Mouse (Mus musculus): ENCODE measurements around the gene Fam104a.

Gene Fam104a

DNA sequence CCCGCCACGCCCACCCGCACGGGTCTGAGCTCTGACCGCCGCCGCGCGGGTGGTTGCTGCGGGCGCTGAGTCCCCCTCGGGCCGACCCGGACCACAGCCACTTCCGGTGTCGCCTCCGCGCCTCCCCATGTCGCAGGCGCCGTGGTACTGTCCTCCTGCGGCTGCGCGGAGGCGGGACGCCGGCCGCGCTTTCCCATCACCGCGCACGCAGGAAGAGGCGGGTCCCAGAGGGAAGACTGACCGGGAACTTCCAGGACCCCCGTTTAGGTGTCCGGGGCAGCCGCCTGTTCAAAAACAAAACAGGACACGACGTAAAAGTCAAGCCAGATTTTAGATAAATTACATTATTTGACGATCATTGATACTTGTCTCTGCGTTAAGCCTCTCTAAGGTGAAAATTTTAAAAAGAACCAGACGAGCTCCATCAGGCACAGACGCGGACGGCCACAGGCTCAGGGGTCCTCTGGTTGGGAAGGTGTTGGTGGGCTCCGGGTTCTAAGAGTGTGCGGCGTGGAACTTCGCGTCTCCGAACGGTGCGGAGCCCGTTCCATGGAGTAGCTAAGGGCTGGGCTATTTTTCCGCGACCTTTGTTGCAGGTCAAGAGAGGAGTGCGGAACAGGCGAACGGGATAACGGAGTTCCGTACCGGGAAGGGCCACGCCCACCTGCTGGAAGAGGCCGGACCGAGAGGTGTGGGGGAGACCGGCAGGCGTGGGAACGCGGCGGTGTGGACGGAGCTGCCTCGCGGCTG lies at the start of gene Fam104a, which contains the start of gene D11Wsu47e:
Fam104a (minus strand) TSS at position 199 of the 750 bp plus-strand sequence.
D11Wsu47e (plus strand) TSS at position 456 of the 750 bp plus-strand sequence.
- DNase-seq = peak; percentile 97

GRCm38 (mm10) chr11:113731945-113732612 lies 48.1 kb upstream of the Fam104a start:
- DNase-seq = no peak

GRCm38 (mm10) chr11:113730879-113731278 lies 46.9 kb upstream of the Fam104a start:
- DNase-seq = no peak

GRCm38 (mm10) chr11:113729917-113730316 lies 46.0 kb upstream of the Fam104a start:
- peak; percentile 50 for DNase-seq

- peak; percentile 47 for DNase-seq
Observed at GRCm38 (mm10) chr11:113729239-113729638, 45.3 kb upstream of the Fam104a start.

DNA sequence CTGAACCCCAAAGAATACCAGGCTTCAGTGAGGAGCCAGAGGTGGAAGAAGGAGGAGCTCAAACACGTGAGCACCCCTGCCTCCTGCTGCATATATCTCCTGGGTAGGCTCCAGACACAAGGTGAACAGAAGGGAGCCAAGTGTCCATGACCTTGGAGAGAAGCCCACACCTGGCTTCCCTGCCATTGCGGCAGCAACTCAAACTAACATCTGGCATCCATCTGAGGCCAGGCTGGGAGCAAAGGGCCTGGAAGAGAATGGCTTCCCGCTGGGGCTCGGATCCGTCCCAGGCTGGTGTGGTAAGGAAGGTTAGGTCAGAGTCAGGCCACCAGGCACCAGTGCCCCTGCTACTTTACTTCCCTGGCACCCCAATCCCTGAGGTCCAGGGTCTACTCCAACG lies 44.0 kb upstream of the Fam104a start:
- DNase-seq = no peak

- peak; percentile 75 for DNase-seq
Observed at GRCm38 (mm10) chr11:113726994-113727888, 43.3 kb upstream of the Fam104a start.

DNA sequence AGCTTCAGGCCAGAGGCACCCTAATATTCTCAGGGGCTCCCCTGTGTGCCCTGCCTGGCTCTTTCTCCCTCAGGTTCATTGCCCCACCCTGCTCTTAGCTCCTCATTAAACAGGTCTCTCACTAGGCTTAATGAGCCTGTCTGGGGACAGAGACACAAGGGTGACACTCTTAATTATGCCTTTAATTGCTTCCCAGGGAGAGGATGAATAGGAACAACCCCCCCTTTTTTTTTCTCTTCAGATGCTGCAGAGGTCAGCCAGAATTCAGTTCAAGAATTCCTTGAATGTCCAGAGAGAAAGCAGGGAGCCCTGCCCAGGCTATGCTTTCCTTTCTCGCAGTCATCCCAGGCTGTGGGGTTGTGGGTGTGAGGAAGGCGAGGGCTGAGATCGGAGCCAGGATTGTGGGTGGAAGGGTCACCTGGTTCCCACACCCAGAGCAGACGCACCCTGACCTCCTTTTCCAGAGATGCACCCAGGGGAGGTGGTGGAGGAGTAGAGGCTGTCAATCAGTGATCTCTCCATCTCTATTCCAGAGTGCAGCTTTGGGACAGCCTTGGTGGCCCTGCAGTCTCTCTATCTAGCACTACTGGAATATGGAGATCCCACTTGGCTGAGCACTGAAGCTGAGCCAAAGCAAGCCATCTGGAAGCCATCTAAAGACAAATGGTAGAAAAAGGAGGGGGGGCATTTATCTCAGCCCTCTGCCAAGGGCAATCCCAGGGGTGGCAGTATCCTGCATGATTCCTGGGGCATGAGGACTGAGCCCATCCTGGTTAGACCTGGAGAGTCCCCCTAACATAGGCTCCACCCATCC lies 41.5 kb upstream of the Fam104a start:
- peak; percentile 69 for DNase-seq

GRCm38 (mm10) chr11:113722405-113723090 lies 38.6 kb upstream of the Fam104a start:
- no peak for DNase-seq

GRCm38 (mm10) chr11:113717767-113718424 lies 33.9 kb upstream of the Fam104a start:
- no peak for DNase-seq

- no peak for DNase-seq
Observed at GRCm38 (mm10) chr11:113716132-113716531, 32.2 kb upstream of the Fam104a start.

DNA sequence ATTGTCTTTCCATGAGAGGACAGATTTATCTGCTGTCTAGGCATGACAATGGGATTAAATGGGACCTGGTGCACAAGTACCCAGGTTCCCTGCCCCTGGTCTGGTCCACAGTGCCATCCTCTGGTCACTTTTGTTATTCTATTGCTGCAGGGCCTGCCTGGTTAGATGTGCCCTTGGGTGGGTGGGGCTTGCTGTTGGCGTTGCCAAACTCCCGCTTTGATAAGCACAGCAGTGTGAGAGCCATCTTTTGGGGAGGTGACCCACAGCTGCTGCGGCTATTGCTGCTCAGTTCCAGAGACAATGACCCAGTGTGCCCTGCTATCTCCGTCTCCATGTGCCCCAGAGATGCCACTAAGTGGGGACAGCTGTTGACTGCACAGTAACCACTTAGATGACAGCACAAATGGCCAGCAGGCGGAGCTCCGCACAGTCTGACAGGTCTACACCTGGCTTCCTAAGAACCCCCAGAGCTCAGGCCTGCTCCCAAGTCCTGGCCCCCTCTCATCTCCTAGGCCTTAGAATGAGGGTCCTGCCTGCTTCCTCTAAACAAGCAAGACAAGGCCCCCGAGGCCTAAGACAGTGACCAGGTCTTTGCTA lies 31.2 kb upstream of the Fam104a start:
- DNase-seq = no peak

- DNase-seq = no peak
Observed at GRCm38 (mm10) chr11:113711061-113711460, 27.1 kb upstream of the Fam104a start.

- peak; percentile 53 for DNase-seq
Observed at GRCm38 (mm10) chr11:113710257-113710777, 26.4 kb upstream of the Fam104a start.

DNA sequence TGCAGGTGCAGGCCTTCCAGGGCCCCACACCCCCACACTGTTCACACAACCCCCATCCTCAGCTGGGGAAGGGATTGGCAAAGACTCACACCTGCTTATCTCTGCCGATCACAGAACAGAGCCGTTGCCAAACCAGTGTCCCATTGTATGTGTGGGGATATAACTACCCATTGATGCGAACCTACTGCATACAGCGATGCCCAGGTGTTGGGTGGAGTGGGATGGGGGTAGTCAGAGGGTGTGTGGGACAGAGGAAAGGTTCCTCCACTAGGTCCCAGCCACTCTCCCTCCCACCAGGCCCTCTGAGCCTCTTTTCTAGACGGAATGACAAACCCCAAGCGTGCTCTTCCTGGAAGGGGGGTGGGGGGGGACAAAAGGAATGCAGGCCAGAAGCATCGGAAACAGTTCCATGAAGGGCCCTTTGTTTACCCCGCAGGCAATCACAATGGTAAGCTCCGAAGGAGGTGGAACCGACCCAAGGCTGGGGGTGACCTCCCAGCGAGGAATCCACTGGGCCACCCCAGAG lies 25.8 kb upstream of the Fam104a start, which contains the start of gene Cpsf4l:
Cpsf4l (minus strand) TSS at position 287 of the 526 bp plus-strand sequence.
- peak; percentile 58 for DNase-seq

DNA sequence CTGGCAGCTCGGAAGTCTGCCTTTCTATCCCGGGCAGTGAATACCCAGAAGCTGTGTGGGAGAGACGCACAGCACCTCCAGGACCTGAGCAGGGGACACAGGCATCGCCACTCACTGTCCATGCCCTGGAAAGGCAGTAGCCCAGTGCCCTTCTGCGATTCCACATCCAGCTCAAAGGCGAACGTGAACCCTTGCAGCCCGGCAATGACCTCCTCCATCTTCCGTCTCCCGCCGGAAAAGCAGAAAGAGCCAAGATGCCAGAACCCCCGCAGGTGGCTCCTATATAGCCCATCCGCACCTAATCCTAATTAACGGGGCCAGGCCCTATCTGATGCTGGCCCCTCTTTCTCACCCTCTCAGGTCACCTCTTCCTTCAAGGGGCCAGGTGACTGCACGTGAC lies 25.3 kb upstream of the Fam104a start:
- DNase-seq = no peak

DNA sequence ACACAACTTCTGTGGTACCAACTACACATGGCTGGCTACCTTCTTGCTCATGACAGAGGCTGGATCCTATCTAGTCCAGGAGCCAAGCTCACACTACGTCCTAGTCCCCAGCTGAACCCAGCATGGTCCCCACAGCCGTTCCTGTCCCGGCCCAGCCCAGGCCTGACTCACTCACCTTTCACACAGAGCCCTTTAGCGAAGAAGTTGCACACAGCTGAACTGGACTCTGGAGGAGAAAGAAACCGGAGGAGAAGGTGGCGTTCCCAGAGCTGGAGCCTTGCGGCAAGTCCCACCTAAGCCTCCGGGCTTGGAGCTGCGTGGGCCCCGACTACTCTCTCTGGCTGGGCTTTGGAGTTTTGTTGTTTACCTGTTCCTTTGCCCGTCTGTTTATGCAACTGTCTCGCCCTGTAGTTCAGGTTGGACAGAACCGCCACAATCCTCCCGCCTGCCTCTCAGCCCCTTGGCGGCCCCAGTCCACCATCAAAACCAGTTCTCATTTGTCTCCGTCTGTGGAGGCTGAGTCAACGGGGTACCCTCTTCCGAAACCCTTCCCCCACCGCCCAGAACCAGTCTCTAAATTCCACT lies 24.8 kb upstream of the Fam104a start:
- no peak for DNase-seq

DNA sequence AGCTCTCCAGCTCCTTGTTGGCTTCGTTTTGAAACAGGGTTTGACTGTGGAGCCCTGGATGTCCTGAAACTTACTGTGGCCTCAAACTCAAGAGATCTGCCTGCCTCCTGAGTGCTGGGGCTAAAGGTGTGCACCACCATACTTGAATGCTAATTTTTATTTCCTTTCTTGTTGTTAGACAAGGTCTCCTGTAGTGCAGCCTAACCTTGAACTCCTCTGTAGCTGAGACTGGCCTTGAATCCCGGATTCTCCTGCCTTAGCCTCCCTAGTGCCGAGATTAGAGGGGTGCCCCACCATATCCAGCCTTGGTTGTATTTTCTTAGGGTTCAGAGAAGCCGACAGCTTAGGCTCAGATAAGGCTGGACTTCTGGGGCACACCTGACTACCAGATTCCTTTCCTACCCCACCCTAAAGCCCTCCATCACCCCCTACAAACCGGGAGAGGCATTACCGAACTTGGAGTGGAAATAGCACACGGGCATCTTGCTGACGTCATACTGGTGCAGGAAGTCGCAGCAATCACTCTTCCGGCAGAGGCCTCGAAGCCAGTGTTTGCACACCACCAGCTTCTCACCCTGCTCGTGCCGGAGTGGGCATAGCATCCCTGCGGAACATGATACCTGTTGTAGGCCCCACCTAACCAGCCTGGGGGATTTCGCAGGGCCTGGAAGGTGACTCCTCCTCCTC lies 22.2 kb upstream of the Fam104a start:
- no peak for DNase-seq

DNA sequence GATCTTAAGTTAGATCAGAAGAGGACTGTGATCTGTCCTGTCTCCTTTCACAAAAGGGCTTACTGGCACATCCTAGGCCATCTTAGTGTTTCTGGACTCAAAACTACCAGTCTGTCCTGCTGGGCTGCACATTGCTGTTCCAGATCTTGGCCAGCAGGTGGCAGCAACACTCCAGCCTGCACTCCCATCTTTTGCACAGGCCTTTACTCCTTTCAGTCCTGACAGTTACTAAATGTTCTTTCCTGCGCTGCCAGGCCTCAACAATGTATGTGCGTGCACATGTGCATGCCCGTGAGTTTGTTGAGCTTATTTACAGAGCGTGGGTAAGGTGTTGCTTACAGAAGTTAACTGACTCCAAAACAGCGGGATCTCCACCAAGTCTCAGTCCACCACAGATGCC lies 19.8 kb upstream of the Fam104a start:
- peak; percentile 84 for DNase-seq

Measured in kidney, postnatal 10 days (tissue).